Mouse (Mus musculus): Measurements from ENCODE around the gene Ppp6r3. TPM values are rescaled to one million over a fixed set of nuclear protein-coding genes. Genes with fewer than 3 reads are reported as not detected.

Gene Ppp6r3
- polyA plus RNA-seq, 1 experiment from 2014 or later = 85.5 TPM

- no peak within 1 kb of the TSS for H3K27ac ChIP-seq
- WGBS = 3% methylated on average over 37 of the region's 37 CpGs
- ATAC-seq (ENCODE audit: low FRiP score) = 0 out of 2 replicates have a peak, but pooled peaks have one; percentile 33
These were observed 161.2 kb downstream of the Ppp6r3 start, which contains the start of gene Gal for GRCm38 (mm10) chr19:3414268-3414733. Gene Gal (minus strand): TSS chr19:3414544.

DNA sequence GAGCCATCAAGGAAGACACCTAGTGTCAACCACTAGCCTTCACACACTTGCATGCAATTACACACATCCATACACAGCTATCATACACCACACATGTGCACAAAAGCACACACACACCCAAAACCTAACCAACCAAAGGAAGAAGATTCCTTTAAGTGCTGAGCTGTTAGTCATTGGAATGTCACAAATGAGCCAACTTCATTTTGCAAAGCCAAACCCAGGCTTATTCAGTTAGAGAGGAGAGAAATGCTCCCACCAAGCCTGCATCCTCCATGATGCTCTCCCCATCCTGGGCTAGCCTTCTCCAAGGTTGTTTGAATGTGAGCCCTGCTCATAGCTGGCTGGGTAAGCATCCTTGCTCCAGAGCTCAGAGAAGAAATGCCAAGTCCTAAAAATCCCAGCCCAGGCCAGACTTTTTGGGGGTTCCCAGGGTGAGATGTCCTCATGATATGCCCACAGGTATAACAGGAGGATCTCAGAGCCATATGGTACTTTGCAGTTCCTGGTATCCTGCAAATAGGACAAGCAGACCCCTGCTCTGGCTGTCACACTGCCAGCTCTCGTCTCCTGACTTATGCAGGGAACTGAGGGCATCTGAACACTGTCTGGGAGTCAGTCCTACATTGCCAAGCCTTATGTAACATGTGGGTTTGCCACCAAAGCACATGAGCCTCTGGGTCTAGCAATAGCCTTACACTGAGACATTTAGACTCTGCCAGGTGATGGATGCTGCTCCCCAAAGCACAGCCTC is 169.8 kb downstream of the Ppp6r3 start:
- H3K4me2 ChIP-seq = no peak overlapping the region
- H3K27ac ChIP-seq = no peak overlapping the region
- no peaks in the 10 kb centered on the region for H3K27me3 ChIP-seq
- no peak overlapping the region for H3K9ac ChIP-seq
- no peak overlapping the region for H3K4me3 ChIP-seq (replicated peaks)
- H3K36me3 ChIP-seq (replicated peaks) = no peaks in the 10 kb centered on the region
- 56% methylated on average over 1 of the region's 1 CpGs for WGBS
- H3K4me1 ChIP-seq = no peaks in the 10 kb centered on the region
- H3K9me3 ChIP-seq = no peaks in the 10 kb centered on the region
- ATAC-seq (ENCODE audit: low FRiP score) = no peak

More at GRCm38 (mm10) chr19:3414268-3414733, 161.2 kb downstream of the Ppp6r3 start, which contains the start of gene Gal:
- Histone ChIP-seq H3K36me3 (replicated peaks) (no peaks in the 10 kb centered on the region), H3K9me3 (no peaks in the 10 kb centered on the region), H3K9ac (peak within 1 kb of the TSS; percentile 38), H3K4me3 (replicated peaks) (peak within 1 kb of the TSS; percentile 35), H3K27me3 (peaks cover 40% of the 10 kb centered on the region), H3K4me2 (peak within 1 kb of the TSS; percentile 63), H3K4me1 (peaks cover 12% of the 10 kb centered on the region)

Other genes starting within 250 kb of the Ppp6r3 start
- gene Tesmin, start 186.9 kb downstream of the Ppp6r3 start, polyA plus RNA-seq (2016; fragmentation: Nextera tagmentation; extraction: Ambion mirVana) = 0.41 and 0.44 TPM in 2 replicates
- 1.1 and 2.0 TPM in 2 replicates for gene Gal, start 161.2 kb downstream of the Ppp6r3 start, polyA plus RNA-seq (2016; fragmentation: Nextera tagmentation; extraction: Ambion mirVana)
- gene Lrp5, start 110.8 kb upstream of the Ppp6r3 start, polyA plus RNA-seq (2016; fragmentation: Nextera tagmentation; extraction: Ambion mirVana) = 2.9 and 3.2 TPM in 2 replicates
- 35.1 and 40.2 TPM in 2 replicates for gene 1810055G02Rik, start 132.5 kb upstream of the Ppp6r3 start, polyA plus RNA-seq (2016; fragmentation: Nextera tagmentation; extraction: Ambion mirVana)
- gene Kmt5b, start 191.7 kb upstream of the Ppp6r3 start, polyA plus RNA-seq (2016; fragmentation: Nextera tagmentation; extraction: Ambion mirVana) = 58.0 and 60.6 TPM in 2 replicates

Measured in forebrain, embryonic 12.5 days (tissue).